Mouse (Mus musculus): ENCODE measurements around the gene Degs2. TPM values are rescaled to one million over a fixed set of nuclear protein-coding genes. Genes with fewer than 3 reads are reported as not detected.

The Degs2 gene
- total and polyA plus RNA-seq, 2 experiments from 2014 or later = 1.1 to 2.1 TPM

DNA sequence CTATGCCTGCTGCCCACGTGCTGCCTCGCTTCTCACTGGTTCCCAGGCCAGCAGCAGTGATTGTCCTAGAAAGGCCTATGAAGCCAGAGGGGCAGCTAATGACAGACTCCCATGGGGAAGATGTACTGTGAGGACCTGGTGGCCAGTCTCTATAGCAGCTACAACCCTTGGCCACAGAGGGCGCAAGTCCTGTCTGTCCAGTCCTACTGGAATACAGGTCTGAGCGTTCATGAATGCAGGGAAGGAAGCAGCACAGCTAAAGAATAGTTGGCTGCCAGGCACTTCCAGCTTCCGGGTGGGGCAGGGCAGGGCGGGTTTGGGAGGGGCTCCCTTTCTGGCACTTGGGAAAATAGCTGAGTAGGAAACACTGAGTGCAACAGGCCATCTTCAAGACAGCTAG lies 15.2 kb downstream of the Degs2 start:
- peak; percentile 57 for TF ChIP-seq CTCF (IDR thresholded peaks at IDR 0.05)
- Histone ChIP-seq H3K4me2 (ENCODE audit: low read depth, low read length, poor library complexity, severe bottlenecking) (no peak overlapping the region), H3K9me3 (ENCODE audit: low read length) (no peaks in the 10 kb centered on the region), H3K27ac (ENCODE audit: low read depth, low read length) (no peak overlapping the region), H3K27me3 (ENCODE audit: insufficient read depth, low read length) (no peaks in the 10 kb centered on the region), H3K36me3 (ENCODE audit: insufficient read depth, low read length) (peaks cover 42% of the 10 kb centered on the region), H3K4me1 (ENCODE audit: insufficient read depth, low read length) (no peaks in the 10 kb centered on the region), H3K9ac (replicated peaks; ENCODE audit: low read length, poor library complexity, severe bottlenecking) (no peak overlapping the region), H3K4me3 (ENCODE audit: low read depth, low read length) (no peak overlapping the region)
- 73% methylated on average over 6 of the region's 6 CpGs for WGBS
- DNase-seq (ENCODE audit: low spot score) = peak; percentile 19
- ATAC-seq (ENCODE audit: low FRiP score) = no peak

DNA sequence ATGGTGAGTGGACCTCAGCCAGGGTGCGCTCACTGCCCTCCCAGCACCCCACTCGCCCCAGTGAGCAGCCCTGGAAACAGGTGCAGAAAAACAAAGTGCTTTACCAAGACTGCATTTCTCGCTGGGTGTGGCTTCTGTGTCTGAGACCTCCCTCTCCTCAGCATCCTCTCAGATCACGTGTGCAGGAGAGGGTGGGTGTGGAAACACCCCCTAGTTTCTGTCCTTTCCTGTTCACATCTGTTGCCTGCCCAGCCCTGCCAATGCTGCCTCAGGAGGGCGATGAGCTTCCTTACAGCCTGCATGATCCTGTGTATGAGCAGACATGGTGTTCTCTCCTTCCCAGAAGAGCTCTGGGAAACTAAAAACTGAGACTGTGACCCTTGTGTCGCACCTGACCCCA lies 15.7 kb downstream of the Degs2 start:
- Histone ChIP-seq H3K9ac (replicated peaks; ENCODE audit: low read length, poor library complexity, severe bottlenecking) (no peak overlapping the region), H3K36me3 (ENCODE audit: insufficient read depth, low read length) (peaks cover 46% of the 10 kb centered on the region), H3K4me1 (ENCODE audit: insufficient read depth, low read length) (no peaks in the 10 kb centered on the region), H3K27me3 (ENCODE audit: insufficient read depth, low read length) (no peaks in the 10 kb centered on the region), H3K4me2 (ENCODE audit: low read depth, low read length, poor library complexity, severe bottlenecking) (no peak overlapping the region), H3K9me3 (ENCODE audit: low read length) (no peaks in the 10 kb centered on the region), H3K27ac (ENCODE audit: low read depth, low read length) (no peak overlapping the region), H3K4me3 (ENCODE audit: low read depth, low read length) (no peak overlapping the region)
- ATAC-seq (ENCODE audit: low FRiP score) = no peak
- 85% methylated on average over 6 of the region's 6 CpGs for WGBS
- peak; percentile 8 for DNase-seq (ENCODE audit: low spot score)
- TF ChIP-seq CTCF (IDR thresholded peaks at IDR 0.05) = no peak

DNA sequence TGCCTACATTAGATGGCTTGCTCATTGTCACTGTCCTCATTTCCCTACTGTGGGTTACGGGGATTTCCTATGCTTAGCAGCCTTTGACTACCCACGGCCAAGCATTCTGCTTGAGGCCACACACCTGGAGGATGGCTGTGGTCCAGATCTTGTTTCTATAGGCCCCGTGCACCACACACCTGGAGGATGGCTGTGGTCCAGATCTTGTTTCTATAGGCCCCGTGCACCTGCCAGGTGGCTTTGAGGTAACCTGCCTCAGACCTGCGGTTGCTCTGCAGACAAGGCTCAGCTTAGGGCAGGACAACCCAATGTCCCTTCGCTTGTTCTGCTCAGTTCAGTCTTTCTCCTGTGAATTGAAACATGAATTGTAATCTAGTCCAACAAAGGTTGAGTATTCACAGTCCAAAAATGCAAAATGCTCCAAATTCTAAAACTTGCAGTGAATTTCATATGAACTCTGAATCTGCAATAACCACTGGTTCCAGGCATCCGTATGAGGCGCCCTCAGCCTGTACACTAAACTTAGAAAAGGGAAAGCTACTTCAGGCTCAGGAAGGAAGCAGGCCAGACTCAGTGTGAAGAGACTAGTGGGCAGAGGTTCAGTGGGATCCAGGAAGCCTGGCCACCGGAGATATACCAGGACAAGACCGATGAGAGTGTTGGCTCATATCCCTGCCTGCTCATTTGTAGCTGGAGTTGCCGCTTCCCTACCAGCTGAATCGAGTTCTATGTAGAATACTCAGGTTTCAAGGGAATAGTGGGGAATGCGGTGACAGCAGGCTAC lies 19.7 kb downstream of the Degs2 start:
- no peaks in the 10 kb centered on the region for H3K27me3 ChIP-seq (ENCODE audit: insufficient read depth, low read length)
- no peak overlapping the region for H3K4me3 ChIP-seq (ENCODE audit: low read depth, low read length)
- TF ChIP-seq CTCF (IDR thresholded peaks at IDR 0.05) = no peak
- H3K9ac ChIP-seq (replicated peaks; ENCODE audit: low read length, poor library complexity, severe bottlenecking) = no peak overlapping the region
- ATAC-seq (ENCODE audit: low FRiP score) = no peak
- peaks cover 70% of the 10 kb centered on the region for H3K36me3 ChIP-seq (ENCODE audit: insufficient read depth, low read length)
- no peaks in the 10 kb centered on the region for H3K9me3 ChIP-seq (ENCODE audit: low read length)
- no peak overlapping the region for H3K27ac ChIP-seq (ENCODE audit: low read depth, low read length)
- DNase-seq (ENCODE audit: low spot score) = no peak
- no peaks in the 10 kb centered on the region for H3K4me1 ChIP-seq (ENCODE audit: insufficient read depth, low read length)
- WGBS = 92% methylated on average over 13 of the region's 13 CpGs
- no peak overlapping the region for H3K4me2 ChIP-seq (ENCODE audit: low read depth, low read length, poor library complexity, severe bottlenecking)

DNA sequence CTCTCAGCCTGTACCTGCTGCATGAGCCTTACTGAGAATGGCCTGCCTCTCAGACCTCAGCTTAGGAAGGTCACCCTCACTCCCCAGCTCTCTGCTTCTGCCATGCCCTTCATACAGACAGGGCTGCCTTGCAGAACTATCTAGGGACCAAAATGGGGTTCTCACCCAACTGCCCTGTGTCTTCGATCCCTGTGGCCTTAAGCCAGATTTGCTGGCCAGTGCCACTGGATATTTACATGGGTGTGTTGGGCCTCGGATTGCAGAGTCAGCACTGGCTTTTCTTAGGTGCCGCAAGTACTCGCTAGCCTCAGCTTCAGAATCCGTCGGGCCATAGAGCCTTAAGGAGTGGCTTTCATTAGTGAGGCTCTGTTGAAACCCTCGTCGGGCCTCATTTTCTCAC lies 21.3 kb downstream of the Degs2 start:
- ATAC-seq (ENCODE audit: low FRiP score) = no peak; the same call in 1 of the 2 replicates
- H3K27ac ChIP-seq (ENCODE audit: low read depth, low read length) = no peak overlapping the region
- peaks cover 74% of the 10 kb centered on the region for H3K36me3 ChIP-seq (ENCODE audit: insufficient read depth, low read length)
- no peak for TF ChIP-seq CTCF (IDR thresholded peaks at IDR 0.05)
- no peak overlapping the region for H3K4me3 ChIP-seq (ENCODE audit: low read depth, low read length)
- DNase-seq (ENCODE audit: low spot score) = no peak
- no peaks in the 10 kb centered on the region for H3K9me3 ChIP-seq (ENCODE audit: low read length)
- H3K9ac ChIP-seq (replicated peaks; ENCODE audit: low read length, poor library complexity, severe bottlenecking) = no peak overlapping the region
- H3K4me2 ChIP-seq (ENCODE audit: low read depth, low read length, poor library complexity, severe bottlenecking) = no peak overlapping the region
- H3K27me3 ChIP-seq (ENCODE audit: insufficient read depth, low read length) = no peaks in the 10 kb centered on the region
- 89% methylated on average over 8 of the region's 8 CpGs for whole genome bisulfite sequencing
- H3K4me1 ChIP-seq (ENCODE audit: insufficient read depth, low read length) = no peaks in the 10 kb centered on the region

DNA sequence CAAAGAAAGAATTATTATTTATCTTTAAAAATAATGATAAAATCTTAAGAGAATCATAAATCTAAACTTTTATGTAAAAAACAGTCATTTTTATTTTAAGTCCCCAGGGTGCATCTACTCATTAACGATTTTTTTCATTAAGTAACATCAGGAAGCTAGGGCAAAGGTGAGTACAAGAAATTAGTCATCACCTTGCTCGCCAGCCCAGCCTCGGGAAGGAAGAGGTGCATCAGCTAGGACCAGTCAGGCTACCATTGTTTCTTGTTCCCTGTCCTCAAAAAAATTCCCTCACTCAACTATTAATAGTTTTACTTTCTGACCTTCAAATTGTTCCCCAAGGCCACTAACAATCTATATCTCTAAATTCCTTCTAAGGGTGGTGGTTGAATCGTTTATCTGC lies 23.7 kb downstream of the Degs2 start:
- DNase-seq (ENCODE audit: low spot score) (no peak), ATAC-seq (ENCODE audit: low FRiP score) (no peak)
- H3K4me2 ChIP-seq (ENCODE audit: low read depth, low read length, poor library complexity, severe bottlenecking) = no peak overlapping the region
- 89% methylated on average over 4 of the region's 4 CpGs for WGBS
- no peaks in the 10 kb centered on the region for H3K27me3 ChIP-seq (ENCODE audit: insufficient read depth, low read length)
- TF ChIP-seq CTCF (IDR thresholded peaks at IDR 0.05) = no peak
- H3K36me3 ChIP-seq (ENCODE audit: insufficient read depth, low read length) = peaks cover 75% of the 10 kb centered on the region
- no peak overlapping the region for H3K27ac ChIP-seq (ENCODE audit: low read depth, low read length)
- no peak overlapping the region for H3K4me3 ChIP-seq (ENCODE audit: low read depth, low read length)
- no peaks in the 10 kb centered on the region for H3K9me3 ChIP-seq (ENCODE audit: low read length)
- H3K4me1 ChIP-seq (ENCODE audit: insufficient read depth, low read length) = no peaks in the 10 kb centered on the region
- no peak overlapping the region for H3K9ac ChIP-seq (replicated peaks; ENCODE audit: low read length, poor library complexity, severe bottlenecking)

DNA sequence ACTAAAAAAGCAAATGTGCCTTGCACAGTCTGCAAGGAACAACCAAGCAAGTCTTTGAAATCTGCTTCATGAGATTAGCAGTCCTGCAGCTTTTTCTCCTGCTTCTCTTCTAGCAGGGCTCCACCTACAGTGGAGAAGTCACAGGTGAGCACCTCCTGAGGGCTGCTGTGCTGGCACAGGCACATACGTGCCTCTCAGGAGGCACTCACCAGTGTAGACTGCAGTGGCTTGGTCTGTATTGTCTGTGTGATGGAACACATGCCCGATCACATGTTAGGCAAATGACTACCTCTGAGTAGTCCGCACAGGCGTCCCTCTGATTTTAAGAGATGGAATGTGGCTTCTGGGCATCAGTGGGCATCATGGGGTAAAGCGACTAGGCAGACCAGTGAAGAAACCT lies 25.0 kb downstream of the Degs2 start:
- Histone ChIP-seq H3K36me3 (ENCODE audit: insufficient read depth, low read length) (peaks cover 73% of the 10 kb centered on the region), H3K27me3 (ENCODE audit: insufficient read depth, low read length) (no peaks in the 10 kb centered on the region), H3K4me2 (ENCODE audit: low read depth, low read length, poor library complexity, severe bottlenecking) (no peak overlapping the region), H3K4me1 (ENCODE audit: insufficient read depth, low read length) (no peaks in the 10 kb centered on the region), H3K9me3 (ENCODE audit: low read length) (no peaks in the 10 kb centered on the region), H3K4me3 (ENCODE audit: low read depth, low read length) (no peak overlapping the region), H3K27ac (ENCODE audit: low read depth, low read length) (no peak overlapping the region), H3K9ac (replicated peaks; ENCODE audit: low read length, poor library complexity, severe bottlenecking) (no peak overlapping the region)
- no peak for ATAC-seq (ENCODE audit: low FRiP score)
- TF ChIP-seq CTCF (IDR thresholded peaks at IDR 0.05) = no peak
- no peak for DNase-seq (ENCODE audit: low spot score)
- 92% methylated on average over 5 of the region's 5 CpGs for WGBS

Data from midbrain, postnatal 0 days (tissue).